Mouse (Mus musculus): Measurements from ENCODE around the gene Hnrnpc. TPM values are rescaled to one million over a fixed set of nuclear protein-coding genes. Genes with fewer than 3 reads are reported as not detected.
A peak's percentile ranks its signal among the peaks of the same experiment; 100 is the strongest.
"Not testable (repeated sequence)": the region's sequence is repeated elsewhere in the genome, so short reads cannot be mapped to it uniquely, and the experiment has no call there.

Hnrnpc gene
- polyA plus RNA-seq, 1 experiment from 2014 or later, result 797 TPM

GRCm38 (mm10) chr14:52100170-52100960, 3.5 kb downstream of the Hnrnpc start:
- 80% methylated on average over 5 of the region's 5 CpGs for WGBS
- no peak overlapping the region for H3K4me3 ChIP-seq
- no peak for ATAC-seq (ENCODE audit: low FRiP score, low read depth)
- no peaks in the 10 kb centered on the region for H3K27me3 ChIP-seq (replicated peaks)
- H3K36me3 ChIP-seq, result peaks cover 19% of the 10 kb centered on the region
- H3K27ac ChIP-seq, result no peak overlapping the region
- H3K9me3 ChIP-seq, result no peaks in the 10 kb centered on the region
- no peak overlapping the region for H3K9ac ChIP-seq
- peak overlapping the region; percentile 71 for H3K4me2 ChIP-seq (replicated peaks)
- peaks cover 31% of the 10 kb centered on the region for H3K4me1 ChIP-seq

- no peaks in the 10 kb centered on the region for H3K27me3 ChIP-seq (replicated peaks)
- 0 out of 2 replicates have a peak overlapping the region, but pooled peaks have one; percentile 9 for H3K4me2 ChIP-seq (replicated peaks)
- WGBS, result 93% methylated on average over 2 of the region's 2 CpGs
- H3K9ac ChIP-seq, result no peak overlapping the region
- H3K36me3 ChIP-seq, result peaks cover 22% of the 10 kb centered on the region
- no peak overlapping the region for H3K27ac ChIP-seq
- H3K4me1 ChIP-seq, result peaks cover 31% of the 10 kb centered on the region
- no peaks in the 10 kb centered on the region for H3K9me3 ChIP-seq
- no peak overlapping the region for H3K4me3 ChIP-seq
- no peak for ATAC-seq (ENCODE audit: low FRiP score, low read depth)
These were observed 4.3 kb downstream of the Hnrnpc start for GRCm38 (mm10) chr14:52099563-52099962.

GRCm38 (mm10) chr14:52098387-52098786, 5.4 kb downstream of the Hnrnpc start:
- not testable (repeated sequence) for H3K27ac ChIP-seq; H3K9ac ChIP-seq; H3K4me2 ChIP-seq (replicated peaks); H3K9me3 ChIP-seq; H3K4me3 ChIP-seq; H3K27me3 ChIP-seq (replicated peaks); ATAC-seq (ENCODE audit: low FRiP score, low read depth)
- 88% methylated on average over 3 of the region's 3 CpGs for WGBS
- Histone ChIP-seq H3K36me3 (peaks cover 22% of the 10 kb centered on the region), H3K4me1 (peaks cover 31% of the 10 kb centered on the region)

GRCm38 (mm10) chr14:52097191-52097590, 6.6 kb downstream of the Hnrnpc start:
- WGBS, result 100% methylated on average over 3 of the region's 3 CpGs

GRCm38 (mm10) chr14:52094533-52094932, 9.3 kb downstream of the Hnrnpc start:
- Histone ChIP-seq H3K27me3 (replicated peaks) (no peaks in the 10 kb centered on the region), H3K9ac (no peak overlapping the region), H3K9me3 (no peaks in the 10 kb centered on the region), H3K4me1 (peaks cover 7% of the 10 kb centered on the region; the same call in 1 of the 2 replicates), H3K4me2 (replicated peaks) (no peak overlapping the region), H3K27ac (no peak overlapping the region), H3K36me3 (peaks cover 36% of the 10 kb centered on the region), H3K4me3 (no peak overlapping the region)
- ATAC-seq (ENCODE audit: low FRiP score, low read depth), result no peak
- 95% methylated on average over 1 of the region's 1 CpGs for WGBS

More at GRCm38 (mm10) chr14:52097191-52097590, 6.6 kb downstream of the Hnrnpc start:
- H3K27ac ChIP-seq; ATAC-seq (ENCODE audit: low FRiP score, low read depth); H3K4me2 ChIP-seq (replicated peaks); H3K9me3 ChIP-seq; H3K27me3 ChIP-seq (replicated peaks); H3K4me3 ChIP-seq; H3K9ac ChIP-seq: not testable (repeated sequence)
- Histone ChIP-seq H3K4me1 (peaks cover 25% of the 10 kb centered on the region), H3K36me3 (peaks cover 30% of the 10 kb centered on the region)

GRCm38 (mm10) chr14:52083083-52083482, 20.7 kb downstream of the Hnrnpc start:
- H3K27ac ChIP-seq, result no peak overlapping the region
- H3K4me2 ChIP-seq (replicated peaks), result no peak overlapping the region
- peaks cover 49% of the 10 kb centered on the region for H3K36me3 ChIP-seq
- no peak overlapping the region for H3K9ac ChIP-seq
- H3K4me1 ChIP-seq, result no peaks in the 10 kb centered on the region
- H3K4me3 ChIP-seq, result no peak overlapping the region
- H3K27me3 ChIP-seq (replicated peaks), result no peaks in the 10 kb centered on the region
- no peak for ATAC-seq (ENCODE audit: low FRiP score, low read depth)
- H3K9me3 ChIP-seq, result no peaks in the 10 kb centered on the region

GRCm38 (mm10) chr14:52071599-52072137, 32.2 kb downstream of the Hnrnpc start:
- no peak for ATAC-seq (ENCODE audit: low FRiP score, low read depth)
- H3K36me3 ChIP-seq, result peaks cover 47% of the 10 kb centered on the region

GRCm38 (mm10) chr14:52066135-52066534, 37.7 kb downstream of the Hnrnpc start:
- 60% methylated on average over 4 of the region's 4 CpGs for WGBS
- no peaks in the 10 kb centered on the region for H3K9me3 ChIP-seq
- no peak overlapping the region for H3K4me2 ChIP-seq (replicated peaks)
- H3K27ac ChIP-seq, result no peak overlapping the region
- H3K4me1 ChIP-seq, result no peaks in the 10 kb centered on the region
- H3K36me3 ChIP-seq, result peaks cover 5% of the 10 kb centered on the region; the same call in 1 of the 2 replicates
- no peak for ATAC-seq (ENCODE audit: low FRiP score, low read depth)
- no peak overlapping the region for H3K9ac ChIP-seq
- no peak overlapping the region for H3K4me3 ChIP-seq
- H3K27me3 ChIP-seq (replicated peaks), result no peaks in the 10 kb centered on the region

More at GRCm38 (mm10) chr14:52071599-52072137, 32.2 kb downstream of the Hnrnpc start:
- no peak overlapping the region for H3K4me2 ChIP-seq (replicated peaks)
- no peaks in the 10 kb centered on the region for H3K27me3 ChIP-seq (replicated peaks)
- H3K4me3 ChIP-seq, result no peak overlapping the region
- H3K9ac ChIP-seq, result no peak overlapping the region
- H3K27ac ChIP-seq, result no peak overlapping the region
- 94% methylated on average over 15 of the region's 15 CpGs for WGBS
- no peaks in the 10 kb centered on the region for H3K9me3 ChIP-seq
- no peaks in the 10 kb centered on the region for H3K4me1 ChIP-seq

- no peak overlapping the region for H3K27ac ChIP-seq
- ATAC-seq (ENCODE audit: low FRiP score, low read depth), result no peak
- no peak overlapping the region for H3K9ac ChIP-seq
- no peaks in the 10 kb centered on the region for H3K27me3 ChIP-seq (replicated peaks)
- WGBS, result 88% methylated on average over 8 of the region's 8 CpGs
- no peaks in the 10 kb centered on the region for H3K36me3 ChIP-seq
- no peak overlapping the region for H3K4me2 ChIP-seq (replicated peaks)
- no peak overlapping the region for H3K4me3 ChIP-seq
- no peaks in the 10 kb centered on the region for H3K4me1 ChIP-seq
- no peaks in the 10 kb centered on the region for H3K9me3 ChIP-seq
These were observed 42.0 kb downstream of the Hnrnpc start for GRCm38 (mm10) chr14:52061798-52062197.

GRCm38 (mm10) chr14:52060800-52061199, 43.0 kb downstream of the Hnrnpc start:
- Histone ChIP-seq H3K27me3 (replicated peaks) (no peaks in the 10 kb centered on the region), H3K36me3 (no peaks in the 10 kb centered on the region), H3K4me2 (replicated peaks) (no peak overlapping the region), H3K4me3 (no peak overlapping the region), H3K9me3 (no peaks in the 10 kb centered on the region), H3K4me1 (no peaks in the 10 kb centered on the region), H3K9ac (no peak overlapping the region), H3K27ac (no peak overlapping the region)
- WGBS, result 82% methylated on average over 1 of the region's 1 CpGs
- ATAC-seq (ENCODE audit: low FRiP score, low read depth), result no peak

GRCm38 (mm10) chr14:52059982-52060381, 43.8 kb downstream of the Hnrnpc start:
- WGBS, result 72% methylated on average over 4 of the region's 4 CpGs

GRCm38 (mm10) chr14:52052720-52053119, 51.1 kb downstream of the Hnrnpc start:
- not testable (repeated sequence) for H3K4me2 ChIP-seq (replicated peaks); ATAC-seq (ENCODE audit: low FRiP score, low read depth); H3K27me3 ChIP-seq (replicated peaks); H3K27ac ChIP-seq; H3K9me3 ChIP-seq; H3K9ac ChIP-seq; H3K36me3 ChIP-seq; H3K4me1 ChIP-seq; H3K4me3 ChIP-seq
- WGBS, result 95% methylated on average over 3 of the region's 3 CpGs

More at GRCm38 (mm10) chr14:52059982-52060381, 43.8 kb downstream of the Hnrnpc start:
- H3K36me3 ChIP-seq, result no peaks in the 10 kb centered on the region
- H3K27me3 ChIP-seq (replicated peaks), result no peaks in the 10 kb centered on the region
- H3K4me1 ChIP-seq, result no peaks in the 10 kb centered on the region
- H3K9ac ChIP-seq, result no peak overlapping the region
- H3K9me3 ChIP-seq, result no peaks in the 10 kb centered on the region
- H3K27ac ChIP-seq, result no peak overlapping the region
- ATAC-seq (ENCODE audit: low FRiP score, low read depth), result no peak
- H3K4me2 ChIP-seq (replicated peaks), result no peak overlapping the region
- no peak overlapping the region for H3K4me3 ChIP-seq

Data from neural tube, embryonic 12.5 days (tissue).